Mouse (Mus musculus) embryo, embryonic 10 days (tissue): ENCODE data around the gene Aoc3.
"Not testable (repeated sequence)": the region's sequence is repeated elsewhere in the genome, so short reads cannot be mapped to it uniquely, and the experiment has no call there.

Experiments used
- DNase-seq: peaks from one replicate; pipeline ENCODE4 v3.0.0-alpha.2; 2015; ENCODE audit warnings: low spot score

The Aoc3 gene

GRCm38 (mm10) chr11:101327311-101327710 is 3.1 kb upstream of the Aoc3 start:
- DNase-seq, result no peak

GRCm38 (mm10) chr11:101328941-101329635 is 1.3 kb upstream of the Aoc3 start:
- no peak for DNase-seq

- not testable (repeated sequence) for DNase-seq
Measured at GRCm38 (mm10) chr11:101330961-101331360, 556 bp downstream of the Aoc3 start.

- no peak for DNase-seq
Measured at GRCm38 (mm10) chr11:101332537-101332936, 2.1 kb downstream of the Aoc3 start.

GRCm38 (mm10) chr11:101334023-101334422 is 3.6 kb downstream of the Aoc3 start:
- peak; percentile 57 for DNase-seq

- peak; percentile 91 for DNase-seq
Measured at GRCm38 (mm10) chr11:101334516-101334915, 4.1 kb downstream of the Aoc3 start.

- no peak for DNase-seq
Measured at GRCm38 (mm10) chr11:101335685-101336084, 5.3 kb downstream of the Aoc3 start.

GRCm38 (mm10) chr11:101338123-101338760 is 7.8 kb downstream of the Aoc3 start:
- peak; percentile 86 for DNase-seq

- no peak for DNase-seq
Measured at GRCm38 (mm10) chr11:101347083-101347775, 16.8 kb downstream of the Aoc3 start.

GRCm38 (mm10) chr11:101348774-101349173 is 18.4 kb downstream of the Aoc3 start:
- no peak for DNase-seq

GRCm38 (mm10) chr11:101349216-101349615 is 18.8 kb downstream of the Aoc3 start:
- DNase-seq, result no peak

GRCm38 (mm10) chr11:101351100-101351720 is 20.8 kb downstream of the Aoc3 start:
- no peak for DNase-seq

- no peak for DNase-seq
Measured at GRCm38 (mm10) chr11:101351721-101352111, 21.3 kb downstream of the Aoc3 start.

GRCm38 (mm10) chr11:101353436-101353835 is 23.0 kb downstream of the Aoc3 start:
- DNase-seq, result no peak

- no peak for DNase-seq
Measured at GRCm38 (mm10) chr11:101354438-101355010, 24.1 kb downstream of the Aoc3 start.

GRCm38 (mm10) chr11:101355916-101356315 is 25.5 kb downstream of the Aoc3 start:
- DNase-seq, result no peak

- DNase-seq, result no peak
Measured at GRCm38 (mm10) chr11:101357505-101358182, 27.2 kb downstream of the Aoc3 start.

- DNase-seq, result no peak
Measured at GRCm38 (mm10) chr11:101359776-101360175, 29.4 kb downstream of the Aoc3 start.

GRCm38 (mm10) chr11:101360651-101361113 is 30.3 kb downstream of the Aoc3 start:
- no peak for DNase-seq

- no peak for DNase-seq
Measured at GRCm38 (mm10) chr11:101364531-101364931, 34.1 kb downstream of the Aoc3 start.

- DNase-seq, result no peak
Measured at GRCm38 (mm10) chr11:101367326-101367935, 37.0 kb downstream of the Aoc3 start, which contains the start of gene G6pc. Gene G6pc (plus strand): TSS chr11:101367561.
